Mouse (Mus musculus) bone marrow, adult 2 months (tissue): ENCODE results near the gene Plxna3. TPM values are rescaled to one million over a fixed set of nuclear protein-coding genes. Genes with fewer than 3 reads are reported as not detected.

ENCODE experiments used
- H3K27ac ChIP-seq: fragments of 200-500 bp; 2 replicates; pipeline ENCODE4 v1.5.1; 2012; ENCODE audit warnings: low read depth, mild to moderate bottlenecking, control low read depth, inconsistent platforms, low read length; ENCODE audit not compliant: control insufficient read depth, poor library complexity, insufficient read depth
- H3K4me1 ChIP-seq: fragments of 200-500 bp; 2 replicates; pipeline ENCODE4 v1.6.1; 2011; ENCODE audit warnings: low read length; ENCODE audit not compliant: control insufficient read depth, insufficient read depth
- H3K4me3 ChIP-seq: fragments of 200-500 bp; replicated peaks from 2 replicates; pipeline ENCODE3; 2011; ENCODE audit warnings: mild to moderate bottlenecking, low read depth, low read length, control low read depth; ENCODE audit not compliant: control insufficient read depth
- CTCF ChIP-seq: fragments of 200-500 bp; IDR thresholded peaks from 2 replicates; pipeline ENCODE4 v1.5.1; 2011; ENCODE audit warnings: low read length, control low read depth; ENCODE audit not compliant: control insufficient read depth, insufficient read depth
- POLR2A ChIP-seq: fragments of 200-500 bp; IDR thresholded peaks from 2 replicates; pipeline ENCODE4 v1.6.1; 2011; ENCODE audit warnings: low read depth, mild to moderate bottlenecking, control low read depth, low read length, borderline replicate concordance; ENCODE audit not compliant: control insufficient read depth
- WGBS: fragments of 180-500 bp; shearing (Covaris S2); methylation state at CpG from one replicate; pipeline ENCODE4 v1.1.7; 2018; 5-methylcytosine and 5-hydroxymethylcytosine counted together
- polyA plus RNA-seq: library from polyadenylated mRNA; stranded (reverse); fragments of >200 nt; gene quantifications from 2 replicates; pipeline ENCODE4 v1.2.4, GENCODE M21; 2011; ENCODE audit warnings: low replicate concordance; ENCODE audit not compliant: missing spikeins, insufficient read depth, insufficient read length

Gene Plxna3
- polyA plus RNA-seq, 1 experiment = 3.6 TPM

GRCm38 (mm10) chrX:74298348-74298747 lies 30.5 kb upstream of the Plxna3 start:
- Histone ChIP-seq H3K4me3 (no peak overlapping the region), H3K4me1 (no peaks in the 10 kb centered on the region; the same call in 1 of the 2 replicates), H3K27ac (no peak overlapping the region)
- TF ChIP-seq POLR2A = no peak
- TF ChIP-seq CTCF = no peak
- 44% methylated on average over 1 of the region's 1 CpGs for WGBS

GRCm38 (mm10) chrX:74299721-74300120 lies 29.1 kb upstream of the Plxna3 start:
- H3K4me1 ChIP-seq = no peaks in the 10 kb centered on the region; the same call in 1 of the 2 replicates
- H3K4me3 ChIP-seq = no peak overlapping the region
- 13% methylated on average over 3 of the region's 3 CpGs for WGBS
- TF ChIP-seq CTCF = no peak
- no peak for TF ChIP-seq POLR2A
- peak overlapping the region; percentile 90 for H3K27ac ChIP-seq

- no peaks in the 10 kb centered on the region; the same call in 1 of the 2 replicates for H3K4me1 ChIP-seq
- peak within 1 kb of the TSS; percentile 93 for H3K27ac ChIP-seq
- TF ChIP-seq CTCF (no peak), POLR2A (peak; percentile 89)
- H3K4me3 ChIP-seq = peak within 1 kb of the TSS; percentile 93
- WGBS = 9% methylated on average over 40 of the region's 41 CpGs
These were observed 23.8 kb upstream of the Plxna3 start, which contains the start of gene Gdi1 for GRCm38 (mm10) chrX:74304867-74305700. Gene Gdi1 (plus strand): TSS chrX:74304998.

GRCm38 (mm10) chrX:74312540-74313464 lies 16.1 kb upstream of the Plxna3 start, which contains the start of gene Fam50a:
Gene Fam50a (plus strand): TSS chrX:74313033.
- TF ChIP-seq POLR2A = peak; percentile 56; the same call in 1 of the 2 replicates
- TF ChIP-seq CTCF = no peak
- peak within 1 kb of the TSS; percentile 89 for H3K4me3 ChIP-seq
- peak within 1 kb of the TSS; percentile 90 for H3K27ac ChIP-seq
- no peaks in the 10 kb centered on the region for H3K4me1 ChIP-seq
- WGBS = 14% methylated on average over 53 of the region's 59 CpGs

GRCm38 (mm10) chrX:74329215-74329671 lies 377 bp downstream of the Plxna3 start:
- H3K4me1 ChIP-seq = no peaks in the 10 kb centered on the region
- 25% methylated on average over 9 of the region's 10 CpGs for WGBS
- H3K4me3 ChIP-seq = peak overlapping the region; percentile 31
- no peak overlapping the region for H3K27ac ChIP-seq
- TF ChIP-seq POLR2A = no peak
- no peak for TF ChIP-seq CTCF

DNA sequence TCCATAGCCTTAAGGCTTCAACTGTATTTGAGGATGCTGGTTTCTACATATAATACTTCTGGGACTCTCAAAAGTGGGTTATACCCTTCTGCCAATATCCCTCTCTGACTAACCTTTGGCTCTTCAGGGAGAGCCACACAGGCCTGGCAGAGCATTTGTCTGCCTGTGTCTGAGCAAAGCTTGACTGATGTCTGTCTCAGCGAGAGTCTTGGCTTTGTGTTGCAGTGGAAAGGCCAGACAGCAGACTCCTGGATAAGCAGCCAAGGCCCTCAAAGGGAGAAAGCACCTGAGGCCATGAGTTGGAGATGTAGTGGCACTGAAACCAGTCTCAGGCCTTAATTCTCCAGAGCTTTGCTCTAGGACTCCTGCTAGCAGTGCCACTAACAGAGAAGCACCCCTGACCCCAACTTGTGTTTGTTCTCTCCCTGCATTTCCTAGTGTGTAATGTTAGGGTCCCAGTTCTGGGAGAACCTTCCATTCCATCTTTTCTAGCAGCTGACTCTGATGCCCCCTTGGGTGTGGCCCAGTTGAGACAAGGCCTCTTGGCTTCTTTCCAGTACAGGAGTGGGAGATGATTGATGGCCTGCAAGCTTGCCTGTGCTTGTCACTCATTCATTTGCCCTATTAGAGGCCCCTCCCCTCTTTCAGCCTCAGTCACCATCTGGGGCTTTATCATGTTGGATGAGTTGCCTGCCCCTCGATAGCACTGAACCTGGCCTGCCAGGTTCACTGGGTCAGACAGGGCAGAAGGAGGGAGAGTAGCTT lies 1.5 kb downstream of the Plxna3 start:
- WGBS = 47% methylated on average over 2 of the region's 2 CpGs
- Histone ChIP-seq H3K4me1 (no peaks in the 10 kb centered on the region), H3K27ac (no peak overlapping the region), H3K4me3 (no peak overlapping the region)
- TF ChIP-seq POLR2A (no peak), CTCF (no peak)

GRCm38 (mm10) chrX:74352645-74353466 lies 24.0 kb downstream of the Plxna3 start:
- TF ChIP-seq CTCF = no peak
- no peak for TF ChIP-seq POLR2A
- peaks cover 2% of the 10 kb centered on the region for H3K4me1 ChIP-seq
- peak overlapping the region; percentile 61 for H3K4me3 ChIP-seq
- no peak overlapping the region for H3K27ac ChIP-seq
- WGBS = 14% methylated on average over 13 of the region's 13 CpGs
